Mouse (Mus musculus): ENCODE measurements around the gene P2rx2. TPM values are rescaled to one million over a fixed set of nuclear protein-coding genes. Genes with fewer than 3 reads are reported as not detected.

P2rx2 gene
- total and polyA plus RNA-seq, 2 experiments from 2014 or later: 10.7 to 11.9 TPM

- no peaks in the 10 kb centered on the region for H3K27me3 ChIP-seq (ENCODE audit: insufficient read depth, low read length)
- H3K9ac ChIP-seq (replicated peaks; ENCODE audit: low read length, poor library complexity, severe bottlenecking): no peak overlapping the region
- ATAC-seq (ENCODE audit: low FRiP score) (no peak), DNase-seq (ENCODE audit: low spot score) (peak; percentile 39)
- no peak overlapping the region for H3K4me2 ChIP-seq (ENCODE audit: low read depth, low read length, poor library complexity, severe bottlenecking)
- no peaks in the 10 kb centered on the region for H3K4me1 ChIP-seq (ENCODE audit: insufficient read depth, low read length)
- no peaks in the 10 kb centered on the region for H3K9me3 ChIP-seq (ENCODE audit: low read length)
- H3K36me3 ChIP-seq (ENCODE audit: insufficient read depth, low read length): no peaks in the 10 kb centered on the region
- TF ChIP-seq CTCF (IDR thresholded peaks at IDR 0.05): peak; percentile 67
- H3K27ac ChIP-seq (ENCODE audit: low read depth, low read length): no peak overlapping the region
- H3K4me3 ChIP-seq (ENCODE audit: low read depth, low read length): no peak overlapping the region
- 14% methylated on average over 7 of the region's 7 CpGs for WGBS
Observed at GRCm38 (mm10) chr5:110354716-110355115, 11.7 kb upstream of the P2rx2 start.

DNA sequence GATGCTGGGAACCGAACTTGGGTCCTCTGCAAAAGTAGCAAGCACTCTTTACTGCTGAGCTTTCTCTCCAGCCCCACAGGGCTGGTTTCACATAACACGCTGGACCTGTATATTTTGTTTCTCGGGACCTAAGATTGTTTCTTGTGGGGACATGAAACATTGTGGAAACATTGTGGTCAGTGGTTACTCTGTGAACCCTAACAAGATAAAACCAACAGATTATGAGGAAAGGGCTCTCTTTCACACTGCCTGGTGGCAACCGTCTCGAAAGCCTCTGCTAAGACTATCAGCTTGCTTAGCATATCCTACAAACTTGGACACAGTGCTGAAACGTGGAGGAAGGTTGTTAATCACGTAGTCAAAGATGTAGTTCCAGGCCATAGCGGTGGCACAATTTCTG is 4.0 kb upstream of the P2rx2 start:
- H3K4me1 ChIP-seq (ENCODE audit: insufficient read depth, low read length): peaks cover 4% of the 10 kb centered on the region; the same call in 1 of the 2 replicates
- H3K4me3 ChIP-seq (ENCODE audit: low read depth, low read length): no peak overlapping the region
- no peak for DNase-seq (ENCODE audit: low spot score)
- no peak for TF ChIP-seq CTCF (IDR thresholded peaks at IDR 0.05)
- no peaks in the 10 kb centered on the region for H3K36me3 ChIP-seq (ENCODE audit: insufficient read depth, low read length)
- no peaks in the 10 kb centered on the region for H3K9me3 ChIP-seq (ENCODE audit: low read length)
- WGBS: 85% methylated on average over 8 of the region's 8 CpGs
- no peak overlapping the region for H3K4me2 ChIP-seq (ENCODE audit: low read depth, low read length, poor library complexity, severe bottlenecking)
- no peaks in the 10 kb centered on the region for H3K27me3 ChIP-seq (ENCODE audit: insufficient read depth, low read length)
- no peak overlapping the region for H3K27ac ChIP-seq (ENCODE audit: low read depth, low read length)
- no peak for ATAC-seq (ENCODE audit: low FRiP score)
- no peak overlapping the region for H3K9ac ChIP-seq (replicated peaks; ENCODE audit: low read length, poor library complexity, severe bottlenecking)

DNA sequence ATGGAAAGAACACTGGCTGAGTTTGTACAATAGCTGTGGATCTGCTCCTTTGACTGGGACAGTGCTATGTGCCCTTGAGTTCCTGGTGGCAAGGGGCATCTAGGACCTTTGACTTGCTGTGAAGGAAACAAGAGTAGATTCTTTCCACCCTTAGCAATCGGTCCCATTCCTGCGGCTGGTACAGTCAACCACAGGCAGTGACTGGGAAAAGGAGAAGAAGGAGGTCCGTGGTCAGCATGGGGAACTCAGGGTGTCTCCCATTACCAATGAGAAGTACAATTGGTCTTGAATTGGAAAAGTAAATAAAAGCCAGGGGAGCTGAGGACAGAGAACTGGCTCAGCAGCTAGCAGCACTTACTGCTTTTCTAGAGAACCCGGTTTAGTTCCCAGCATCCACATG is 2.5 kb upstream of the P2rx2 start:
- DNase-seq (ENCODE audit: low spot score) (no peak), ATAC-seq (ENCODE audit: low FRiP score) (no peak)
- Histone ChIP-seq H3K27me3 (ENCODE audit: insufficient read depth, low read length) (no peaks in the 10 kb centered on the region), H3K9ac (replicated peaks; ENCODE audit: low read length, poor library complexity, severe bottlenecking) (no peak overlapping the region), H3K4me3 (ENCODE audit: low read depth, low read length) (no peak overlapping the region), H3K4me2 (ENCODE audit: low read depth, low read length, poor library complexity, severe bottlenecking) (no peak overlapping the region), H3K9me3 (ENCODE audit: low read length) (no peaks in the 10 kb centered on the region), H3K36me3 (ENCODE audit: insufficient read depth, low read length) (no peaks in the 10 kb centered on the region), H3K27ac (ENCODE audit: low read depth, low read length) (no peak overlapping the region), H3K4me1 (ENCODE audit: insufficient read depth, low read length) (peaks cover 4% of the 10 kb centered on the region; the same call in 1 of the 2 replicates)
- 89% methylated on average over 4 of the region's 4 CpGs for WGBS
- no peak for TF ChIP-seq CTCF (IDR thresholded peaks at IDR 0.05)

DNA sequence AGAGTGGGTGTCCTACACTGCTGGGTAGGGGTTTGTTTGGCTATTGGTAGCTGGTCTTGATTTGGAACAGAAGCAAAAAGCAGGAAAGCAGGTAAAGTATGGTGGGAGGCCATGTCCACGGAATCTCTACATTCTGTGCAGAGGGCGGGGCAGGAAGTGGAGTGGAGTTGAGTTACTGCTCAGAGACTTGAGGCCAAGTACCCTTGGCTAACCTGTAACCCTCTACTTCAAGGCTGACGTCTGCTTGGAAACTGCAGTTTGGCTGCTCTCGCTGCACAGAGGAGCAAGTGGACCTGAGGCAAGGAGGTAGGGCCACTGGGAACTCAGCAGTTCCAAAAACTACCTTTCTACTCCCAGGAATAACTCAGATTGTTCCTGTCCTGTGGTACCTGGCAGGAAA is 1.5 kb upstream of the P2rx2 start, which contains the start of gene Lrcol1:
Lrcol1 (plus strand) TSS at position 207 of the 400 bp plus-strand sequence.
- Histone ChIP-seq H3K4me1 (ENCODE audit: insufficient read depth, low read length) (peaks cover 4% of the 10 kb centered on the region; the same call in 1 of the 2 replicates), H3K4me2 (ENCODE audit: low read depth, low read length, poor library complexity, severe bottlenecking) (0 out of 2 replicates have a peak within 1 kb of the TSS, but pooled peaks have one; percentile 82), H3K9me3 (ENCODE audit: low read length) (no peaks in the 10 kb centered on the region), H3K36me3 (ENCODE audit: insufficient read depth, low read length) (no peaks in the 10 kb centered on the region), H3K27ac (ENCODE audit: low read depth, low read length) (no peak within 1 kb of the TSS), H3K9ac (replicated peaks; ENCODE audit: low read length, poor library complexity, severe bottlenecking) (no peak within 1 kb of the TSS), H3K27me3 (ENCODE audit: insufficient read depth, low read length) (no peaks in the 10 kb centered on the region), H3K4me3 (ENCODE audit: low read depth, low read length) (no peak within 1 kb of the TSS)
- DNase-seq (ENCODE audit: low spot score) (no peak), ATAC-seq (ENCODE audit: low FRiP score) (no peak)
- TF ChIP-seq CTCF (IDR thresholded peaks at IDR 0.05): no peak
- WGBS: 91% methylated on average over 4 of the region's 4 CpGs

GRCm38 (mm10) chr5:110338792-110339191 is 4.2 kb downstream of the P2rx2 start:
- TF ChIP-seq CTCF (IDR thresholded peaks at IDR 0.05): no peak
- no peak overlapping the region for H3K9ac ChIP-seq (replicated peaks; ENCODE audit: low read length, poor library complexity, severe bottlenecking)
- no peak overlapping the region for H3K4me2 ChIP-seq (ENCODE audit: low read depth, low read length, poor library complexity, severe bottlenecking)
- H3K4me1 ChIP-seq (ENCODE audit: insufficient read depth, low read length): peaks cover 4% of the 10 kb centered on the region; the same call in 1 of the 2 replicates
- H3K27ac ChIP-seq (ENCODE audit: low read depth, low read length): no peak overlapping the region
- DNase-seq (ENCODE audit: low spot score) (no peak), ATAC-seq (ENCODE audit: low FRiP score) (no peak)
- H3K27me3 ChIP-seq (ENCODE audit: insufficient read depth, low read length): no peaks in the 10 kb centered on the region
- H3K36me3 ChIP-seq (ENCODE audit: insufficient read depth, low read length): no peaks in the 10 kb centered on the region
- H3K4me3 ChIP-seq (ENCODE audit: low read depth, low read length): no peak overlapping the region
- WGBS: 95% methylated on average over 2 of the region's 2 CpGs
- no peaks in the 10 kb centered on the region for H3K9me3 ChIP-seq (ENCODE audit: low read length)

- Histone ChIP-seq H3K9ac (replicated peaks; ENCODE audit: low read length, poor library complexity, severe bottlenecking) (no peak overlapping the region), H3K9me3 (ENCODE audit: low read length) (no peaks in the 10 kb centered on the region), H3K27ac (ENCODE audit: low read depth, low read length) (no peak overlapping the region), H3K4me3 (ENCODE audit: low read depth, low read length) (no peak overlapping the region), H3K4me2 (ENCODE audit: low read depth, low read length, poor library complexity, severe bottlenecking) (no peak overlapping the region), H3K27me3 (ENCODE audit: insufficient read depth, low read length) (no peaks in the 10 kb centered on the region), H3K4me1 (ENCODE audit: insufficient read depth, low read length) (no peaks in the 10 kb centered on the region), H3K36me3 (ENCODE audit: insufficient read depth, low read length) (peaks cover 7% of the 10 kb centered on the region)
- WGBS: 90% methylated on average over 3 of the region's 3 CpGs
- DNase-seq (ENCODE audit: low spot score) (no peak), ATAC-seq (ENCODE audit: low FRiP score) (no peak)
- TF ChIP-seq CTCF (IDR thresholded peaks at IDR 0.05): no peak
Observed at GRCm38 (mm10) chr5:110330508-110330907, 12.5 kb downstream of the P2rx2 start.
